Mouse (Mus musculus) gastrocnemius, postnatal 4 days (tissue): ENCODE results near the gene Tcf25. TPM values are rescaled to one million over a fixed set of nuclear protein-coding genes. Genes with fewer than 3 reads are reported as not detected.
"Not testable (repeated sequence)": the region's sequence is repeated elsewhere in the genome, so short reads cannot be mapped to it uniquely, and the experiment has no call there.

Source experiments
- DNase-seq, 2 experiments: peaks; one replicate each; pipeline ENCODE4 v3.0.0; 2021 to 2022; ENCODE audit warnings: low spot score in 2 of 2, mixed read lengths in 2 of 2
- total RNA-seq, 2 experiments: library from RNA; stranded (reverse); gene quantifications; 2 replicates each; pipeline ENCODE4 v1.2.3; 2021

Tcf25 gene
- total RNA-seq, 2 experiments from 2014 or later: 174 to 177 TPM

GRCm38 (mm10) chr8:123408586-123409544 lies 35.3 kb downstream of the Tcf25 start:
- no peak for DNase-seq

- no peak for DNase-seq
These were observed 36.6 kb downstream of the Tcf25 start for GRCm38 (mm10) chr8:123410049-123410587.

- DNase-seq: no peak
These were observed 37.2 kb downstream of the Tcf25 start for GRCm38 (mm10) chr8:123410788-123411187.

- no peak for DNase-seq
These were observed 37.7 kb downstream of the Tcf25 start, which contains the start of gene Tubb3 for GRCm38 (mm10) chr8:123411246-123411645. Gene Tubb3, plus strand, starts transcription at chr8:123411424.

GRCm38 (mm10) chr8:123411781-123412327 lies 38.3 kb downstream of the Tcf25 start:
- DNase-seq: no peak

- no peak for DNase-seq
These were observed 39.1 kb downstream of the Tcf25 start for GRCm38 (mm10) chr8:123412560-123413170.

GRCm38 (mm10) chr8:123414255-123414654 lies 40.7 kb downstream of the Tcf25 start:
- DNase-seq: no peak

- not testable (repeated sequence) for DNase-seq
These were observed 41.6 kb downstream of the Tcf25 start for GRCm38 (mm10) chr8:123414997-123415696.

GRCm38 (mm10) chr8:123415967-123416943 lies 42.7 kb downstream of the Tcf25 start:
- DNase-seq: no peak

GRCm38 (mm10) chr8:123416944-123417555 lies 43.5 kb downstream of the Tcf25 start:
- no peak for DNase-seq

GRCm38 (mm10) chr8:123419711-123420110 lies 46.2 kb downstream of the Tcf25 start:
- no peak for DNase-seq

- no peak for DNase-seq
These were observed 47.1 kb downstream of the Tcf25 start for GRCm38 (mm10) chr8:123420525-123421281.

GRCm38 (mm10) chr8:123421325-123421724 lies 47.8 kb downstream of the Tcf25 start:
- no peak for DNase-seq

GRCm38 (mm10) chr8:123422056-123422780 lies 48.7 kb downstream of the Tcf25 start:
- peak in 1 of 2 experiments; percentile 63 for DNase-seq

- no peak for DNase-seq
These were observed 49.2 kb downstream of the Tcf25 start for GRCm38 (mm10) chr8:123422781-123423159.

- DNase-seq: no peak
These were observed 49.9 kb downstream of the Tcf25 start, which contains the start of gene Def8 for GRCm38 (mm10) chr8:123423441-123423840. Gene Def8, plus strand, starts transcription at chr8:123423527.
